Mouse (Mus musculus) kidney, embryonic 16.5 days (tissue): ENCODE results near the gene Celsr2. TPM values are rescaled to one million over a fixed set of nuclear protein-coding genes. Genes with fewer than 3 reads are reported as not detected.

Experiments
- ATAC-seq: fragments of 200-750 bp; cut with Nextera tagmentation; 2 replicates; pipeline ENCODE4 v1.8.0; 2017; ENCODE audit warnings: moderate TSS enrichment; ENCODE audit not compliant: low FRiP score, low TSS enrichment
- H3K27ac ChIP-seq: fragments of 300-500 bp; sonication (generic); 2 replicates; pipeline ENCODE4 v1.5.1; 2014; ENCODE audit warnings: low read length
- H3K27me3 ChIP-seq: fragments of 300-500 bp; sonication (generic); 2 replicates; pipeline ENCODE4 v1.6.1; 2014; ENCODE audit warnings: low read length, control low read depth, mixed read lengths; ENCODE audit not compliant: insufficient read depth
- H3K36me3 ChIP-seq: fragments of 300-500 bp; sonication (generic); 2 replicates; pipeline ENCODE4 v1.6.1; 2014; ENCODE audit warnings: low read length, control low read depth, mixed read lengths; ENCODE audit not compliant: insufficient read depth
- H3K4me1 ChIP-seq: fragments of 300-500 bp; sonication (generic); 2 replicates; pipeline ENCODE4 v1.6.1; 2014; ENCODE audit warnings: low read length, control low read depth, mixed read lengths; ENCODE audit not compliant: insufficient read depth
- H3K4me2 ChIP-seq: fragments of 300-500 bp; sonication (generic); replicated peaks from 2 replicates; pipeline ENCODE4 v1.6.1; 2014; ENCODE audit warnings: low read depth, low read length
- H3K4me3 ChIP-seq: fragments of 300-500 bp; sonication (generic); 2 replicates; pipeline ENCODE4 v1.5.1; 2014; ENCODE audit warnings: mild to moderate bottlenecking, low read length
- H3K9ac ChIP-seq: fragments of 300-500 bp; sonication (generic); replicated peaks from 2 replicates; pipeline ENCODE4 v1.6.1; 2014; ENCODE audit warnings: low read length
- H3K9me3 ChIP-seq: fragments of 300-500 bp; sonication (generic); 2 replicates; pipeline ENCODE4 v1.6.1; 2016; ENCODE audit warnings: low read length, control low read depth
- WGBS: fragments of 180-500 bp; shearing (Covaris S2); extraction: QIAGEN DNeasy Blood & Tissue Kit; methylation state at CpG from one replicate; pipeline ENCODE4 v1.1.7; 2014; 5-methylcytosine and 5-hydroxymethylcytosine counted together
- polyA plus RNA-seq: library from polyadenylated mRNA; unstranded; fragments of >200 nt; fragmentation: Nextera tagmentation; extraction: Ambion mirVana; gene quantifications from 2 replicates; pipeline ENCODE4 v1.2.1, GENCODE M21; 2015

The Celsr2 gene
- polyA plus RNA-seq, 1 experiment from 2014 or later: 21.7 TPM

DNA sequence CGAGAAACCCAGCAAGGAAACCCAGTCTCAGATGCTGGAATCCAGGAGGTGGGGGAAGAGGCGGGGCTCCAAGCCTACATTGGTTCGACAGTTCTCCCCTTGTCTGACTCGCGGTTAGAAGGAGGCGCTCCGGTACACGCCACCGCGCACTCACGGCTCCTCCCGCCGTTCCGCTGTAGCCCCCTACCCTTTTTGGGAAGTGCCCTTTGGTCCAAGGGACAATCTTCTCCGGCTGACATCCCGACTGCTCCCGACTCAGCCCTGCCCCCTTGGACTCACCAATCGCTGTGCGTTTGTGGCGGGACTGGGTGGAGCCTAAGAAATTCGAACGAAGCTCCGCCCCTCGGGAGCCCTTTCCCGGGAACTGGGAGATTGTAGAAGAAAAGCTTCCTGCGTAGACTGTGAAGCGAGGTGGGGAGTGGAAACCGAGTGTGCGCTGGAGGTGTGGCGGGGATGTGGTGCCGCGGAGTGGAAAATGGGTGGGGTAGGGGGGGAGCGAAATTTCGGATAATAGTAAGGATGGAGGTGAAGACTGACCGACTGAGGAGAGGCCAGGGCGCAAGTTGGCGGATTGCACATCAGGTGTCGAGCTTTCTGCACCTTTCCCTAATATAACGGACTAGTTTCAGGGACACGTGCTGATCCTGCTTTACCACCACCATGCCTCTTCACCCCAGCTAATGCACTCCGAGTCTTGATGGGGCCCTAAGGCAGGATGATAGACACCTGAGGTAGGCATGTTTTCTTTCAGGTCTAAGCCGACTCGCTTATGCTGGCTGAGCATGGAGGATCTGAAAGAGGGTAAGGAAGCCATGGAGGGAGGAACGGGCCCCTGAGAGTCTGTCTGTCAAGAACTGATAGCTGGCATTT, 31.6 kb downstream of the Celsr2 start, which contains the start of gene Psrc1:
Gene Psrc1 (plus strand): TSS at position 355 of the 870 bp plus-strand sequence.
- 1% methylated on average over 44 of the region's 44 CpGs for WGBS

DNA sequence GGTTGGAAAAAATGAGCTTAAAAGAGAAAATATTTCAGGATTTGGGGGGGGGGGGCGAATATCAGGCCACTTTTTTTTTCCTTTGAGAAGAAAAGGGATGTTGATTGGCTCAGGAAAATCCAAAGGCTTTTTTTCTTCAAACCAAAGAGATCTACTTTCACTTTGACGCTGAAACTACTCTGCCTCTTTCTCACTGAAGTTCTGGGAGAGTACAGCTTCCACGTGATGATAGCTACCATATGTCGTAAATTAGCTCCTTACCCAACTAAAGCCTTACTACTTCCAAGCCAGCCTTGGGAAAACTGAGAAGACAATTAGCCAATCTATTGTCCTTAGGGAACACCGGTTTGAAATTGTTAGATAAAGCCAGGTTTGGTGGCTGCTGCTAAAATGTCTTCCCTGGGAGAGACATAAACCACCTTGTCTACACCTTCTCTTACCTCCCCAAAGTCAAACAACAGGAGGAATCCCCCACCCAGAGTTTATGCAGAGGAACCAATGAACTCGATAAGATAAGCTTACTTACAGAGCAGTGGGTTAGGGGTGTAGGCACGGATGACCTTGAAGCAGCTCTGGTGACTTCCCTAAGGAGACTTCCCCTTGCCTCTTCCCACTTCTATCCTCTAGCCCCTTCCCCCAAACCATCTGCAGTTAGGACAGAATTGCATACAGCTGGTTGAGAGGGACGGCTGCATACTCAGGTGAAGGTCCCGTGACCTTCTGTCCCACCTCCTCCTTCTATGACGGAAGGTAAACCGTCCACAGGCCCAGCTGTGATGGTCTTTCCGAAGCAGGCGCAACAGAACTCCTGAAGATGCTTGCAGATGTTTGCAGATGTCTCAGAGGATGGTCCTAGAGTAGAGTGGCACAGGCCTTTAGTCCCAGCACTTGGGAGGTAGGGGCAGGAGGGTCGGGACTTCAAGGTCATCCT, 33.1 kb downstream of the Celsr2 start:
- Histone ChIP-seq H3K9ac (peak overlapping the region; percentile 9; the same call in 1 of the 2 replicates), H3K4me2 (no peak overlapping the region; the same call in 1 of the 2 replicates), H3K27ac (no peak overlapping the region), H3K9me3 (no peaks in the 10 kb centered on the region), H3K4me1 (peaks cover 24% of the 10 kb centered on the region), H3K36me3 (peaks cover 14% of the 10 kb centered on the region), H3K27me3 (no peaks in the 10 kb centered on the region), H3K4me3 (no peak overlapping the region; the same call in 1 of the 2 replicates)
- 65% methylated on average over 14 of the region's 14 CpGs for WGBS
- no peak for ATAC-seq

More for the DNA sequence above, 31.6 kb downstream of the Celsr2 start, which contains the start of gene Psrc1:
- Histone ChIP-seq H3K9ac (peak within 1 kb of the TSS; percentile 65), H3K4me3 (peak within 1 kb of the TSS; percentile 63), H3K9me3 (no peaks in the 10 kb centered on the region), H3K27ac (no peak within 1 kb of the TSS), H3K4me2 (peak within 1 kb of the TSS; percentile 80), H3K36me3 (peaks cover 18% of the 10 kb centered on the region), H3K27me3 (no peaks in the 10 kb centered on the region), H3K4me1 (peaks cover 25% of the 10 kb centered on the region)
- ATAC-seq: peak; percentile 92

DNA sequence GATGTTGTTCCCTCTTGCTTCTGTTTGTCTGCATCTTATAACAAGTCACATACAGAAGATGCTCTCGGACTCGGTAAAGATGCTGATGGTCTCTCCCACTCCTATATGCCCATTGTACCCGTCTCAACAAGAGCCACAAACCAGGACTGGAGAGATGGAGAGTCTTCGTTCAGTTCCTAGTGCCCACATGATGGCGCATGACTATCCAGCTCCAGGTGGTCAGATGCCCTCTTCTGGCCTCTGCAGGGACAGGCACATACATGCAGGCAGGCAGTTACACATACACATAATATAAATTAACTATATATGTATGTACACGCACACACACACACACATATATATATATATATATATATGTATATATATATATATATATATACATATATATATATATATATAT, 34.7 kb downstream of the Celsr2 start:
- Histone ChIP-seq H3K27ac (no peak overlapping the region), H3K27me3 (no peaks in the 10 kb centered on the region), H3K4me1 (peaks cover 24% of the 10 kb centered on the region), H3K9ac (no peak overlapping the region), H3K4me3 (no peak overlapping the region), H3K9me3 (no peaks in the 10 kb centered on the region), H3K36me3 (0 out of 2 replicates have a peak, but pooled peaks cover 3% of the 10 kb centered on the region), H3K4me2 (no peak overlapping the region)
- WGBS: 84% methylated on average over 6 of the region's 6 CpGs
- ATAC-seq: no peak

DNA sequence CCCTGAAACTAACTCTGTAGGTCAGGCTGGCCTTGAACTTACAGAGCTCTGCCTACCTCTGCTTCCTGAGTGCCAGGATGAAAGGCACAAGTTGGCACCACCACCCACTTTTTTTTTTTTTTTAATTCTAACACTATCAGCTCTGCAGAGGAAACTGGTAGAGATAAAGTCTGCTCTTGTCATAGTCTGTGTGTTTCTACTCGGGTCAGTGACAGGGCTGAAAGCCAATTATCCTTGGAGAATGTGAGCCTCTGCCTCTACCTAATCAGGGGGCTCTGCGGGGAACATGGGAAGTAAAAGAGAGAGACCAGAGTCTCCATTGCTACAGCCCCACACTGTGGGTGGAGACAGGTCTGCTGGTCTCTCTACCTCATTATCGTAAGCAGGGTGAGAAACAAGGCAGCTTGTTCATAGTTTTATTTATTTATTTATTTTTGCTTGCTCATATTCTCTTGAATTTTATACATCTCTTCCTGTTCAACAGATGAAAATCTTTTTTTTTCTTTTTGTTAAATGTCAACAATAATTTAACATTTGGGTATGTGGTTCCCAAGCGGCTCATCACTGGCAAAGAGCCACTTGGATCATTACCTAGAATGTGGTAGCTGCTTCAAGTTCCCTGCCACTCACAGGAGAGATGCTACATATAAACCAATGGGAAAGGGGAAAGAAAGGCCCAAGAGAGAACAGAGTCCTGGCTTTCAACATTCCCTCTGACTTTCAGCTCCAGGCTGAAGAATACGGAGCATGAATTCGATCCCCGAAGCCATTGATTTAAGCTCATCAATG, 36.3 kb downstream of the Celsr2 start:
- H3K9ac ChIP-seq: no peak overlapping the region
- H3K36me3 ChIP-seq: no peaks in the 10 kb centered on the region
- H3K4me1 ChIP-seq: peaks cover 13% of the 10 kb centered on the region
- H3K4me2 ChIP-seq: no peak overlapping the region
- H3K9me3 ChIP-seq: no peaks in the 10 kb centered on the region
- H3K27ac ChIP-seq: no peak overlapping the region
- no peak overlapping the region for H3K4me3 ChIP-seq
- ATAC-seq: no peak
- WGBS: 80% methylated on average over 7 of the region's 7 CpGs
- no peaks in the 10 kb centered on the region for H3K27me3 ChIP-seq

DNA sequence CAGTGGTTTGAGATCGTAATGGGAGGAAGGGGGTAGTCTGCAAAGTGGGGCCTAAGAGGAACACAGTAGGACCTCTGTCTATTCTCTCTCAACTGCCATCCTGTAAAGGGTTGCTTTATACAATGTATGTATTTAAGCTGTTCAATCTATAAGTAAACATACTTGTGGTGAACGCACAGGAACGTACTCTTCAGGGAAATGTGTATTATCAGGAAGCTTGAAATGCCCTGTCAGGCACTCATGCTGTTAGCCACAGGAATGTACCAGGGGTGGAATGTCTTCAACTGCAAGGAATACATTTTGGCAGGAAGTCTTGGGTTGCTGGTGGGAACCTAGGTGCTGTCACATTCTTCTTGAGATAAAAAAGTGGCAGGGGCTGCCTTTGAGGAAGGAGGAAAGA, 42.7 kb downstream of the Celsr2 start:
- no peak for ATAC-seq
- H3K9ac ChIP-seq: no peak overlapping the region
- H3K27ac ChIP-seq: no peak overlapping the region
- H3K4me2 ChIP-seq: no peak overlapping the region
- no peaks in the 10 kb centered on the region for H3K27me3 ChIP-seq
- H3K9me3 ChIP-seq: no peaks in the 10 kb centered on the region
- WGBS: 90% methylated on average over 3 of the region's 3 CpGs
- H3K4me1 ChIP-seq: no peaks in the 10 kb centered on the region
- H3K4me3 ChIP-seq: no peak overlapping the region
- H3K36me3 ChIP-seq: no peaks in the 10 kb centered on the region

DNA sequence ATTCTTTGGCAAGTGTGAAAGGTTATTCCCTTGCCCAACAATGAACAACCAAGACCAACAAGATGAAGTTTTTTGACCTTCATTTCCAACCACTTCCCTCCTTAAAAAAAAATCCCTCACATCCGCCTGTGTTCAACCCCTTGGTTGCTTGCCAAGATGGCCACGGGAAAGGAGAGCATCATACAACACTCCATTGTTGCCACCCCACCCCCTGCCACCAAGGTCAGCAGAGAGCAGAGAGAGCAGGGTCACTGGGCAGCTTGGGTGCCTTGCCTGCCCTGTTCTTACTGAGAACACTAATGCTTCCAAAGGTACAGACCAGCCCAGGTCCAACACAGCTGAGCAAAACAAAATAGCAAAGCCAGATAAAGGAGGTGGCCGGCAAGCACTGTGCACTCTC, 43.1 kb downstream of the Celsr2 start:
- no peak overlapping the region for H3K27ac ChIP-seq
- H3K4me2 ChIP-seq: no peak overlapping the region
- H3K9ac ChIP-seq: no peak overlapping the region
- ATAC-seq: no peak
- H3K4me1 ChIP-seq: no peaks in the 10 kb centered on the region
- WGBS: 69% methylated on average over 3 of the region's 3 CpGs
- no peaks in the 10 kb centered on the region for H3K36me3 ChIP-seq
- H3K4me3 ChIP-seq: no peak overlapping the region
- H3K27me3 ChIP-seq: no peaks in the 10 kb centered on the region
- H3K9me3 ChIP-seq: no peaks in the 10 kb centered on the region

DNA sequence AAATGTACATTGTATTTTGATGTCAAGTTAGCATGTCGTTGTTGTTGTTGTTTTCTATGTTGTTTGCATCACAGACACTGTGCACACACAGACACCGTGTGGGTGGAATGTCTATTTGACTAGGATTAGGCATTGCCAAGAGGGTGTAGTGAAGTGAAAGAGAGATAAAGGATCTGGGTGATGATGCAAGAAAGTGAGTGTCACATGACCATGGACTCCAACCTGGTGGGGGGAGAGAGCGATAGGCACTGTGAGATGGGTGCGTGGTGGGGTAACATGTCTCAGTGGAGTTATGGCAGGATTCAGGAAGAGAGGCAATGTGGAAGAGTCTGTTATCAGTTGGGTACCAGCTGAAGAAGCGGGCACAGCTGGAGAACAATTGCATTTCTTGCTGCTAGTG, 46.6 kb downstream of the Celsr2 start:
- Histone ChIP-seq H3K9ac (no peak overlapping the region), H3K36me3 (no peaks in the 10 kb centered on the region), H3K4me2 (no peak overlapping the region), H3K4me3 (no peak overlapping the region), H3K9me3 (no peaks in the 10 kb centered on the region), H3K27me3 (no peaks in the 10 kb centered on the region), H3K27ac (no peak overlapping the region), H3K4me1 (no peaks in the 10 kb centered on the region)
- no peak for ATAC-seq
- 84% methylated on average over 5 of the region's 5 CpGs for WGBS

DNA sequence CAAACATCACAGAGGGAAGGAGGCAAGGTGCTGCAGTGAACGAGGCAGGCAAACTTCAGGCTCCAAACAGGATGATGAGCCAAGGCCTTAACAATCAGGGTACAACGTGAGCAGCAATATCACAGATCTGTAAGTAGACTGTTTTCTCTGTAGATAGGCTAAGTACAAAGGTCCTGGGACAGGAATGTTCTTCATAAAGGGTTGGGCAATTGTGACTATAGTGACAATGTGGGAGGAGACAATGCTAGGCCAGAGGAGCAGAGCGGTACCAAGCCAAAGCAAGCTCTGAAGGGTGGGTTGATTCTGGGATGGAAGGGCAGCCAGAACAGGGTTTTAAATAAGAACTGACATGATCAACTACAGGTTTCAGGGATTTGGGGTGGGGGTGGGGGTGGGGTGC, 47.5 kb downstream of the Celsr2 start:
- H3K4me1 ChIP-seq: no peaks in the 10 kb centered on the region
- WGBS: 76% methylated on average over 3 of the region's 3 CpGs
- H3K9me3 ChIP-seq: no peaks in the 10 kb centered on the region
- no peak for ATAC-seq
- H3K36me3 ChIP-seq: no peaks in the 10 kb centered on the region
- H3K9ac ChIP-seq: no peak overlapping the region
- no peaks in the 10 kb centered on the region for H3K27me3 ChIP-seq
- no peak overlapping the region for H3K27ac ChIP-seq
- no peak overlapping the region for H3K4me2 ChIP-seq
- no peak overlapping the region for H3K4me3 ChIP-seq

DNA sequence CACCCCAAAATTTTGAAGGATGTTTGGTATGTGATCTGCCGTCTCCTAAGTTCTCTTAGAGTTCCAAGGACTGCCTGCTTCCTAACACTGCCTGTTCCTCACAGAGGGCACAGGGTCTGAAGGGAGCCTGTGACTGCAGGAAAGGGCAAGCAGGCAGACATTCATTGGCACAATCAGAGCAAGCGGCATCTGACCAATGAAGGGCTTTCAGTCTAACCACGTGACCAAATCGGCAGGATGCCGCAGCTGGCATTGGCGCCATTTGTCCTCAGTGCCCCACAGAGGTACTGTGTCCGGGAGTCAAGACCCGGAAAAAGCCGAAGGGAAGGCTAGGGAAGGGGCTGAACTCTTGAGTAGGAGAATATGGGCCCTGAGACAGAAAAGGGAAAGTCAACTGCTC, 48.2 kb downstream of the Celsr2 start:
- H3K36me3 ChIP-seq: no peaks in the 10 kb centered on the region
- peak overlapping the region; percentile 8; the same call in 1 of the 2 replicates for H3K4me2 ChIP-seq
- ATAC-seq: no peak

More for the DNA sequence above, 48.2 kb downstream of the Celsr2 start:
- no peaks in the 10 kb centered on the region for H3K4me1 ChIP-seq
- no peak overlapping the region for H3K9ac ChIP-seq
- no peaks in the 10 kb centered on the region for H3K27me3 ChIP-seq
- 54% methylated on average over 9 of the region's 9 CpGs for WGBS
- H3K27ac ChIP-seq: no peak overlapping the region
- no peak overlapping the region for H3K4me3 ChIP-seq
- H3K9me3 ChIP-seq: no peaks in the 10 kb centered on the region
